Mouse (Mus musculus) olfactory bulb, adult 2 months (tissue): Measurements from ENCODE around the gene Cops9.

ENCODE experiments used
- CTCF ChIP-seq: fragments of 200-500 bp; IDR thresholded peaks from 2 replicates; pipeline ENCODE4 v1.5.1; 2012; ENCODE audit warnings: low read depth, mild to moderate bottlenecking, low read length, moderate library complexity; ENCODE audit not compliant: insufficient read depth
- POLR2A ChIP-seq: fragments of 200-500 bp; IDR thresholded peaks from 2 replicates; pipeline ENCODE4 v1.6.1; 2012; ENCODE audit warnings: mild to moderate bottlenecking, low read depth, low read length, moderate library complexity; ENCODE audit not compliant: insufficient read depth

DNA sequence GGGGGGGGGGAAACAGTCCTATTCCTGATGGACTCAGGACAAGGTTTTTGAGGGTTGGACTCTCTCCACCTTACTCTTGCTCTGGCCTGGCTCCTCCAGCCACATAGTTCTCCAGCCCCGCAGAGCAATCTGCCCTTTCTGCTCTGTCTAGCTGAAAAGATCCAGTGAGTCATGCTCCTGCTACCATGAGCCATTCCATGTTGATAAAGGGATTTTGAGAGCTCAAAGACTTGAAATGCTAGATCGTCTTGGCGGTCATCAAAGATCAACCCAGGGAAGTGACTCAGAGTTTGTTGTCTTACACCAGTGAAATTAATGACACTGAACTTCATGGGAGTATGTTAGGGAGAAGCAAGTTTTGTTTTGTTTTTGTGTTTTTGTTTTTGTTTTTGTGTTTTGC, 27.6 kb upstream of the Cops9 start:
- TF ChIP-seq POLR2A (no peak), CTCF (no peak)
